Mouse (Mus musculus): Measurements from ENCODE around the gene Fbxo40.

The Fbxo40 gene

GRCm38 (mm10) chr16:36921067-36921613 lies 69.1 kb downstream of the Fbxo40 start:
- DNase-seq (ENCODE audit: low spot score) = no peak

DNA sequence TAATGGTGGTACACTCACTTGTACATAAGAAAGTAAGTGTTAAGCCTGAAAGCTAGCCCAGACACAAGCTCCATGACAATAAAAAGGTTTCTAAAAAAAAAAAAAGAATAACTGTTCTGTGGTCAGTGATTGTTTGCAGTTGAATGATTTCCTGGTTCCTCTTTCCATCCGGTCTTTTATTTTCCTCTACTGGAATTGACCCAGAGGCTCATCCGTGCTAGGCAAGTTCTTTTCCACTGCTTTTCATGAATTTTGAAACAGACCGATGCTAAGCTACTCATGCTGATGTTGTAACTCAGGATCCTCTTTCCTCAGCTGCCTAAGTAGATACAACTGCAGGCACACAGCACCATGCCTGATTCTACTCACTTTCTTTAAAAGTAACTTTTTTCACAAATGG lies 69.9 kb downstream of the Fbxo40 start:
- no peak for DNase-seq (ENCODE audit: low spot score)

GRCm38 (mm10) chr16:36918505-36918904 lies 71.8 kb downstream of the Fbxo40 start:
- no peak for DNase-seq (ENCODE audit: low spot score)

GRCm38 (mm10) chr16:36914195-36914594 lies 76.1 kb downstream of the Fbxo40 start:
- DNase-seq (ENCODE audit: low spot score) = no peak

Data from layer of hippocampus, adult 9-10 months (tissue).